Mouse (Mus musculus) embryonic fibroblast, embryonic 13.5 days (primary cell): ENCODE measurements around the gene Adamts3. TPM values are rescaled to one million over a fixed set of nuclear protein-coding genes. Genes with fewer than 3 reads are reported as not detected.

Experiments
- H3K27ac ChIP-seq: 2 replicates; pipeline ENCODE4 v1.5.1; 2012; ENCODE audit warnings: low read length, control low read depth, inconsistent platforms; ENCODE audit not compliant: insufficient read depth
- H3K4me1 ChIP-seq: 2 replicates; pipeline ENCODE4 v1.6.1; 2011; ENCODE audit warnings: low read length; ENCODE audit not compliant: control insufficient read depth, insufficient read depth
- H3K4me3 ChIP-seq: 2 replicates; pipeline ENCODE4 v1.5.1; 2011; ENCODE audit warnings: mild to moderate bottlenecking, control low read depth, low read length; ENCODE audit not compliant: insufficient read depth
- CTCF ChIP-seq: IDR thresholded peaks from 2 replicates; pipeline ENCODE4 v1.5.1; 2011; ENCODE audit warnings: mild to moderate bottlenecking, control low read depth, low read length, moderate library complexity, borderline replicate concordance; ENCODE audit not compliant: insufficient read depth
- POLR2A ChIP-seq: IDR thresholded peaks from 2 replicates; pipeline ENCODE4 v1.6.1; 2011; ENCODE audit warnings: low read depth, mild to moderate bottlenecking, control low read depth, low read length, moderate library complexity
- polyA plus RNA-seq: library from polyadenylated mRNA; stranded (reverse); fragments of >200 nt; gene quantifications from 2 replicates; pipeline ENCODE4 v1.2.4, GENCODE M21; 2011; ENCODE audit warnings: low read depth; ENCODE audit not compliant: missing spikeins, insufficient read length

The Adamts3 gene
- polyA plus RNA-seq, 1 experiment = 5.1 TPM

DNA sequence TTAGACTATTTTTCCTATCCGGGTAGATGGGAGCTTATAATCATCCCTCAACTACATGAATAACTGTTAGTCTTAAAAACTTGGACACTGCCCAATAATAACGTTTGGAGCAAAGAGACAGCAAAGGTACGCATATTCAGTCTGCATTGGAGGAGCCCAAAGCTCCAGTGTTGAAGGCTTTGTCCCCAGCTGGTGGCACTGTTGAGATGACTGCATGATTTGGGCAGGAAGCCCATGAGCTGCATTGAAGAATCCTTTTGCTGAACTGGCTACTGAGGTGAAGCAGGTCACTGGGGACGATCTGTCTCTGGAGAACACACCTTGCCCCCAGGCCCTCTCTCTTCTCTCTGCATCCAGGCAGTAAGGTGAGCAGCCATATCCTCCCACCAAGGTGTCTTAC is 43.5 kb downstream of the Adamts3 start:
- Histone ChIP-seq H3K4me3 (no peak overlapping the region), H3K4me1 (peaks cover 8% of the 10 kb centered on the region; the same call in 1 of the 2 replicates), H3K27ac (no peak overlapping the region)
- peak; percentile 39; the same call in 1 of the 2 replicates for TF ChIP-seq CTCF
- no peak for TF ChIP-seq POLR2A

DNA sequence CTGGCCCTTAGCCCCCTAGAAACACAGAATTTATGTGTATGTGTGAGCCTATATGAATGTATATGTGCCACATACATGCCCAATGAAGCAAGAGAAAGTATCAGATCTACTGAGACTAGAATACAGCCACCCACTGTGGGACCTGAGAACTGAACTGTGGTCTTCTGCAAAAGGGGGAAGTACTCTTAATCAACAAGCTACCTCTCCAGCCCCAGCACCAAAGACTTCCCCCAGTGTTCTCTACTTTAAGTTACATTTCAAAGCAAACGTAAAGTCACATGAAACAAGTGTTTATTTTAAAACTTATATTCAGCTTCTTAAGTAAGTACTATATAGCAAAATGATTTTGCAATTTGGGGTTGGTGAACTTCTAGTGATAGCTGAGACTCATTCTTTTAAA is 62.0 kb downstream of the Adamts3 start:
- no peaks in the 10 kb centered on the region for H3K4me1 ChIP-seq
- H3K4me3 ChIP-seq = no peak overlapping the region
- H3K27ac ChIP-seq = no peak overlapping the region
- TF ChIP-seq CTCF (no peak), POLR2A (no peak)

GRCm38 (mm10) chr5:89819531-89819930 is 63.6 kb downstream of the Adamts3 start:
- Histone ChIP-seq H3K4me1 (no peaks in the 10 kb centered on the region), H3K4me3 (no peak overlapping the region), H3K27ac (no peak overlapping the region)
- TF ChIP-seq POLR2A (no peak), CTCF (no peak)

GRCm38 (mm10) chr5:89816610-89817009 is 66.5 kb downstream of the Adamts3 start:
- Histone ChIP-seq H3K4me3 (no peak overlapping the region), H3K27ac (no peak overlapping the region)

DNA sequence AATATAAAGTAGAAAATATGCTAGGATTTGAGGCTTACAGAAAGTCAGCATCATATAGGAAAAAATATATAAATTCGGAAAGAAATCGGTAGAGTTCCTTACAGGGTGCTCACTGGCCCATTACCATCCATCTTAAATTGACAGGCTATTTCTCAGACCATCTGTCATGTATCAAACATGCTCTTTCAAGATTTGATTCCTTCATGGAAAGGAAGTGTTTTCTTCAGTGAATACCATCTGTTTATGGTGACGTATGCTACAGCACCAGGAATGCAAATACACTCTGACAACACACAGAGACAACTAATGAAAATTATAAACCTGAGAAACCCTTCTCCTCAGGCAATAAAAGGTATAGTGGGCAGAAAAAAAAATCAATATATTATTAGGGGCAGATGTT is 68.6 kb downstream of the Adamts3 start:
- Histone ChIP-seq H3K4me1 (no peaks in the 10 kb centered on the region), H3K4me3 (no peak overlapping the region), H3K27ac (no peak overlapping the region)
- TF ChIP-seq POLR2A = no peak
- no peak for TF ChIP-seq CTCF

More at GRCm38 (mm10) chr5:89816610-89817009, 66.5 kb downstream of the Adamts3 start:
- no peaks in the 10 kb centered on the region for H3K4me1 ChIP-seq
- TF ChIP-seq POLR2A (no peak), CTCF (no peak)

DNA sequence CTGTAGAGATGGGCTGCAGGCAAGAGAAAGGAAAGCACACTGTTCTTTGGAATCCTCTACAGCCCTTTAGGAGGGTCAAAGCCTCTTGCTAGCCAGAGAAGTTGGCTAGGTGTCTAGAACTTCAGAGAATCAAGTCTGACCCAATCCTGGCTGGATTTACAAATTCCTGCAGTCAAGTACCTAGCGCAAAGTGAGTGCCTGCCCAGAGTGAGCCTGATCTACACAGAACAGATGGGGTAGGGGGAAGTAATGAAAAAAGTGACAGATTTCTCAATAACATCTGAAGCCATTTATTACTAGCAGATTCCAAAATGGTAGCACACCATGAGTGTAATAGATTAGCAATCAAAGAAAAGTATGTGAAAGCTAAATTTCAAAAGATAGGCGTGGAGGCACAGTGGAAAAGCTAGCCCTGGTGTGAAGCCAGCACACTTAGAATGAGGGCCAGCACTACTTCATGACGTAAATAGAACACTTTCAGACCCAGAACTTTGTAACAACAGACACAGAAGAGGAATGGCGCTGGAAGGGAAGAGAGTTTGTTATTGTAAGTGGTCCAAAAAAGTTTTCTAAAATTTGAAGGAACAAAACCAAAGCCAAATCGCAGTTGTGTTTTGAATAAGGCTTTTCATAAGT is 82.8 kb downstream of the Adamts3 start:
- Histone ChIP-seq H3K4me3 (no peak overlapping the region), H3K4me1 (no peaks in the 10 kb centered on the region), H3K27ac (no peak overlapping the region)
- TF ChIP-seq CTCF = no peak
- no peak for TF ChIP-seq POLR2A

GRCm38 (mm10) chr5:89793706-89794105 is 89.4 kb downstream of the Adamts3 start:
- TF ChIP-seq POLR2A = no peak
- TF ChIP-seq CTCF = no peak
- no peak overlapping the region for H3K27ac ChIP-seq
- no peaks in the 10 kb centered on the region for H3K4me1 ChIP-seq
- H3K4me3 ChIP-seq = no peak overlapping the region

DNA sequence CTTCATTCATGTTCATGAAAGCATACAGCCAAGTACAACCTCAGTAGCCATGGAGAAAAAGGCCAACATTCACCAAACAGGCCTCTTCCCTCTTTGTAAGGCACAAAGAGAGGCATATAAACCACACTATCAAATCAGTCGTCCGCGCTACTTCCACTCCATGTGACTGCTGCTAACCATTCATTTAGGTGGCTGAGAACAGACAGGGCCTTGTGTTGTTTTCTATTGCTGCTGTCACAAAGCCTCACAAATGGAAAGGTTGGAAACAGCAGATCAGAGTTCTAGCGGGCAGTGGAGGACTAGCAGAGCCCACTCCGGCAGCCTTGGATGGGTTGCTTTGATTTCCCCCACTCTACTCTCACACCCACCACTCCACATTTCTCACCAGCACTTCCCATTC is 98.5 kb downstream of the Adamts3 start:
- Histone ChIP-seq H3K4me1 (peaks cover 2% of the 10 kb centered on the region; the same call in 1 of the 2 replicates), H3K27ac (no peak overlapping the region), H3K4me3 (no peak overlapping the region)
- no peak for TF ChIP-seq CTCF
- no peak for TF ChIP-seq POLR2A

DNA sequence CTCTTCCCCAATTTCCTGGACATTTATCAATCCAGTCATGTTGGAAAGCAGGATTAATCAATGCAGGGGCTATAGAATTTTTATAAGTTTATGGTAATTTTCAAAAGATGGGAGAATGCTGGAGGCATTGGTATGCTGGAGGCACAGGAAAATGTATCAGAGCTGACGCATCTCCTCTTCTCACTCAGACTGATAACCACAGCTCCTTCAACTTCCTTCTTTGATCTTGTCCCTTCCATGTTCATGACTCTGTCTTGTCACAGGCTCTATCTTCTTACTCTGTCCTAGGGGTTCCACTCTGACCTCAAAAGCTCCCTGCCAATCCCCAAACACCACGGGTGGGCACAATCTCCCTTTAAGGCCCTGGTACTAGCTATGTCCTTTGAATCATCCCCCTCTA is 103.3 kb downstream of the Adamts3 start:
- TF ChIP-seq CTCF (no peak), POLR2A (no peak)
- Histone ChIP-seq H3K4me1 (no peaks in the 10 kb centered on the region), H3K27ac (no peak overlapping the region), H3K4me3 (no peak overlapping the region)

GRCm38 (mm10) chr5:89778610-89779009 is 104.5 kb downstream of the Adamts3 start:
- Histone ChIP-seq H3K4me3 (no peak overlapping the region), H3K4me1 (no peaks in the 10 kb centered on the region), H3K27ac (no peak overlapping the region)
- no peak for TF ChIP-seq POLR2A
- no peak for TF ChIP-seq CTCF

DNA sequence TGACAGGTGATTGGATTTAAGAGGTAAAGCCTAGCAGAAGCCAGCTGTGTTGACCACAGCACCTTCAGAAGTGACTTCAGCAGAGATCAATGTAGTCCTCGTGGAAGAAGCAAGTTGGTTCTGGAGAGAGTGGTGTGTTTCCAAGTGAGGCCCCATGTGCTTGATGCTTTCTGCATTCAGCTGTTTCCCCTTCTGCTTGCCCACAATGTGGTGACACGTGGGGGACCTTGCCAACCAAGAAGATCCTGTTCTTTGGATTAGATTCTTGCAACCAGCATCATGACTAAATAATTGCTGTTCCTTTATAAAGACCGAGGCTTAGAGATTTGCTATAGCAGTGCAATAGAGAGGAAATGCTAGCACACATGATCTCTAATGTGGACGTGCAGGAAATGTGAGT is 105.7 kb downstream of the Adamts3 start:
- Histone ChIP-seq H3K4me3 (no peak overlapping the region), H3K4me1 (no peaks in the 10 kb centered on the region), H3K27ac (no peak overlapping the region)
- TF ChIP-seq POLR2A = no peak
- TF ChIP-seq CTCF = no peak
